In genomic region chr7:3272206-3272605, GRCm38 (mm10) we compare ENCODE assay signal across 19 mouse cellular contexts. TPM values are rescaled to one million over a fixed set of nuclear protein-coding genes. Genes with fewer than 3 reads are reported as not detected.
"Had no signal": no experiment of that assay in that cellular context is flagged by ENCODE, and none has a peak within 500 bp of the region (broad histone marks: within the 10 kb centered on the region; RNA-seq: fewer than 3 reads in every experiment).

No protein-coding gene starts in this region.

- DNase-seq: kidney, adult 11 months; kidney, adult 9 months; kidney, postnatal 4 days; liver, embryonic 13.5 days; liver, postnatal 0 days; lung, postnatal 14 days; right cerebral cortex, adult 18-20 months; right cerebral cortex, postnatal 25 days had no signal

- H3K27me3 ChIP-seq: limb, embryonic 15.5 days; liver, embryonic 13.5 days; lung, embryonic 15.5 days; midbrain, embryonic 12.5 days had no signal

- H3K36me3 ChIP-seq: limb, embryonic 15.5 days; liver, embryonic 13.5 days; lung, embryonic 15.5 days; midbrain, embryonic 12.5 days had no signal

- ATAC-seq: liver, postnatal 0 days; midbrain, embryonic 16.5 days had no signal

RNA-seq across cellular contexts. Expression of gene Prkcg, which starts 16.8 kb away (rescaled TPM):
- total RNA-seq: megakaryocyte-erythroid progenitor cell, adult 5-6 weeks had no signal

RNA-seq across cellular contexts. Expression of gene Nlrp12, which starts 22.7 kb away (rescaled TPM):
- total RNA-seq: layer of hippocampus, adult 2 months; left cerebral cortex, adult 18-20 months; megakaryocyte-erythroid progenitor cell, adult 5-6 weeks had no signal
- polyA plus RNA-seq: kidney, postnatal 0 days; limb, embryonic 11.5 days; limb, embryonic 15.5 days; midbrain, embryonic 12.5 days; midbrain, embryonic 16.5 days; neural tube, embryonic 14.5 days; stomach, embryonic 14.5 days had no signal
